Mouse (Mus musculus): ENCODE results near the gene Kcna4. TPM values are rescaled to one million over a fixed set of nuclear protein-coding genes. Genes with fewer than 3 reads are reported as not detected.

Gene Kcna4
- not detected in 2 replicates for total RNA-seq (2015; ENCODE audit: low replicate concordance)
- total RNA-seq (2017; ENCODE audit: low replicate concordance), result 4.5 TPM in 1 of 2 replicates, not detected in the other

DNA sequence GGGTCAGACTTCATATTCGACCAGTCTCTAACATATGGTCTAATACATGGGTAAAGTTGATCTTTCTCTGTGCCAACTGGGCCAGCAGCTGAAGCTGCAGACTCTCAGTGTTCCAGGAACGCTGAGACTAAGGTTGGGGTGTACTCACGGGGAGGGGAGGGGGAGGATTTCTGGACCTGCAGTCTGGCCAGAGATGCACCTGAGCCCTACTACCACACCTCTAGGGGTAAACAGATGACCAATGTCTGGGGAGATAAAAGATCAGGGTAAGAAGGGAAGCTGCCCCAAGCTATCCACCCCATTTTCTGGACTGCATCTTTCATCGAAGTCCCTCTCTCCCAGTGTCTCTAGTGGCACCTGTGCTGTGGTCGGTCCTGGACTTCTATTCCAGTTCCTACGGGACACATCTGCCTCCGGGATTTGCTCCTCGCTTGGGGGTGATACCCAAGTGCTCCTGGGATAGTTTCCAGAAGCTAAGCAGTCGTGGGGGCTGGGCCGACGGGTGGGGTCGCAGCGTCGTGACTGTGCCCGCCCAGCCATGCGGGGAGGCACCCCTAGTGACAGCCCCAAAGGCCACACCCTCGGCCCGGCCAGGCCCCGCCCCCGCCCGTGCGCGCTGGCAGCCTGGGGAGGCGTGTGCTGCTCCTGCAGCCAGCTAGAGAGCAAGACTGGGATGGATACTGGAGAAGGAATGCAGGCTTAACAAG lies at the start of gene Kcna4:
Kcna4 (plus strand) TSS at position 650 of the 707 bp plus-strand sequence.
- ATAC-seq (replicated peaks; ENCODE audit: low FRiP score, poor library complexity, severe bottlenecking), result no peak

DNA sequence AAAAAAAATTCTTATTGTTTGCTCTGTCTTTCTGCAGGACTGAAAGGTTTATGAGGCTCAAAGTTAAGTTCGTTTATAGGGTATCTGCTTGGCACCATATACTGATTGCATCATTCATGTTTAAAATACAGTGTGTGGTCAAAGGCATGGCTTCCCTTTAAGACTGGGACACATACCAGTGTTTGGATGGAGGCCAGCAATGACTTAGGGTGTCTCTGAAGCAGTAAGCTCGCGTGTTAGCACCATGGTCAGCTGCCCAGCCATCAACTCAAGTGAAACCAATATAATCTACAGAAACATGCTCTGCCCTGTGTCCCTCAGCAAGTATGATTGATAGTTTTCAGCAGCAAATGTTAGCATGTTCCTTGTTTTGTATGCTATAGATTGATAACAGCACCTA lies 32.3 kb upstream of the Kcna4 start:
- no peak for ATAC-seq (replicated peaks; ENCODE audit: low FRiP score, poor library complexity, severe bottlenecking)

DNA sequence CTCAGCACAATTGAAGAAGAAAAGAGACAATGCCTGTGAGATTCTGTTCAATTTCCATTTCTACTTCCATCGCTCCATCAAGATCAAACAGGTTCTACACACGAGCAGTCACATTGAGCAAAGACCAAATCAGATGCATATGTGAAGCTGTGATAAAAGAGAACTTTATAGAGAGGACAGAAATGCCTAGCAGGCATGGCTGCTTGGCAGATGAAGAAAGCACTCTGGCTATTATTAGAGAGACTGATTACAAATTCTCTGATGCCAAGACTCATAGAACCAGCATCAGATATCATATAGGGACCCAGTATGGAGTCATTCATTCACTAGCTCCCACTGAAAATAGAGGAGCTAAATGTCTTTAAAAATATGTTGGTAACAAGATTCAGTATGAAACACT lies 24.2 kb upstream of the Kcna4 start:
- no peak for ATAC-seq (replicated peaks; ENCODE audit: low FRiP score, poor library complexity, severe bottlenecking)

DNA sequence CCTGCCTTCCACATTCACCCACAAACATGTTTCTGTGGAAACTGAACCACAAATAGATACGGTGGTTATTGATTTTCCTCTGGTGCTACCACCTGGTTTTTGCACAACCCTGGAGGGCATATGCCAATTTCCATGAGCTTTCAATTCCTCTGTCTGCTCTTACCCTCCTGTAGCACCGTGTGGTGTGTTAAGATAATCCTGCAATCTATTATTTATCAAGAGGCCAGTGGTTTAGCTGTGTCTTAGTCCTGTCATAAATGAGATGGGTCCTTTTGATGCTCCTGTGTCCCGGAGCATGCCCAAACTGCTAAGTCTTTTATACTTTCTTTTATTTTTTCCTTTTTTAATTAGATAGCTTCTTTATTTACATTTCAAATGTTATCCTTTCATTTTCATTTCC lies 20.4 kb upstream of the Kcna4 start:
- no peak for ATAC-seq (replicated peaks; ENCODE audit: low FRiP score, poor library complexity, severe bottlenecking)

DNA sequence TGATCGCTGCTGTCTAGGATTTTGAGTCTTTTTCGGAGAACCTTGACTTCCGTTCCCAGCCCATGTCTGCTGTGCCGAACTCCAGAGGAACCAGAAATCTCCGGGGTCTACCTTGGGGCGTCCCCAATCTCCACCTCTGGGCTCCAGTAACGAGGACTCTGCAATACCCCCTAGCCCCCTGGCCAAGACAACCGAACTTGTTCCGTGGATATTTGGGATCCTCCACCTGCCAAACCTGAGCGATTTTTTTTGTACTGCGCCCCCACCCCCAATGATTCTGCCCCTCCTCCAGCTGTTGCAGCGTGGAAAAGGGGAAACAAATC lies 219 bp downstream of the Kcna4 start:
- no peak for ATAC-seq (replicated peaks; ENCODE audit: low FRiP score, poor library complexity, severe bottlenecking)

DNA sequence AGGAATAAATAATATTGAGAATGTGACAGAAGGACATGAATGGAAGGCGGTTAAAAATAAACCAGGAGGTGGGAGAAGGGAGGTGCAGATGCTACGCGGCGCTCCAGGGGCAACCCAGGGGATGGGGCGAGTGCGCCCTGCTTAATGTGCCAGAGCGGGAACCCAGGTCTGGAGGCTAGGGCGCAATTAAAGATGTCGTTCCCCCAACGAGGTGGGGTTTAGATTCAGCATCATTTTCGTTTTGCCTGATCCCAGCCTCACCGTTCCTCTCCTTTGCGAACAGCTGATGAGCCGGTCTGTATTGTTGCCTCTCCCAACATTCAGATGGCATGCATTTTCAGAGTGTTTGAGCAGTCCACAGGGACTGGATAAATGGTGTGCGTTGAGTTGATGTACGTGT lies 703 bp downstream of the Kcna4 start:
- no peak for ATAC-seq (replicated peaks; ENCODE audit: low FRiP score, poor library complexity, severe bottlenecking)

DNA sequence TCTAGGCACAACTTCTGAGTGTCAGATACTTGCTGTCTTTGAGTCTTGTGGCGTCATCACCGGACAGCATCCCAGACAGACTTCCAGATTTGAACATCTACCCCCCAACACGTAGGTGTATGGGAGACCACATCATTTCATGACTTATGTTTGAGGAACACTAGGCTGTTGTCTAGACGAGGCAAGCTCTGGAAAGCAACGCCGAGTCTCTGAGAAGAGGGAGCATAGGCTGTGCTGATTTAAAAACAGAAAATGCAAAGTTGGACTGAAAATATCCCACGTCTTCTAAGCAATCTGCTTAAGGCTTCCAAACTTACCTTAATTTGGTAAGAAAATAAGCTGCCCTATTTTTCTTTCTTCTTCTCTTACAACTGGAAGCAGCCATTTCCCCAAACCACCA lies 4.1 kb downstream of the Kcna4 start:
- ATAC-seq (replicated peaks; ENCODE audit: low FRiP score, poor library complexity, severe bottlenecking), result no peak

DNA sequence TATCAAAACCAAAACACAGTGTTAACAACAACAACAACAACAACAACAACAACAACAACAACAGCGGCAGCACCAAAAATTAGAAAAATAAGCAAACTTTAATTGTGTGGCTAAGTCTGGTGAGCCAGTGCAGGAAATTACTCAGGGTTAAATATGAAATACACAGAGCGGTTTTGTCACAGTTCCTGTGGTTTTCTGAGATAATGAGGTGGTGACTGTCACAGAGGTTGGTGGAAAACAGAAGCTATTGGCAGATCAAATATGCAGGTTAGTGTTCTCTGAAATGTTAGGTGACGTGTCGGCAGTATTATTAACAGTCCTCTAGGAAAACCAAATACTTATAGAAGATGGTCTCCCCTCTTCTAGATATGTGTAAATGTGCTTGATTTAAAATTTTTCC lies 11.4 kb downstream of the Kcna4 start:
- ATAC-seq (replicated peaks; ENCODE audit: low FRiP score, poor library complexity, severe bottlenecking), result no peak

DNA sequence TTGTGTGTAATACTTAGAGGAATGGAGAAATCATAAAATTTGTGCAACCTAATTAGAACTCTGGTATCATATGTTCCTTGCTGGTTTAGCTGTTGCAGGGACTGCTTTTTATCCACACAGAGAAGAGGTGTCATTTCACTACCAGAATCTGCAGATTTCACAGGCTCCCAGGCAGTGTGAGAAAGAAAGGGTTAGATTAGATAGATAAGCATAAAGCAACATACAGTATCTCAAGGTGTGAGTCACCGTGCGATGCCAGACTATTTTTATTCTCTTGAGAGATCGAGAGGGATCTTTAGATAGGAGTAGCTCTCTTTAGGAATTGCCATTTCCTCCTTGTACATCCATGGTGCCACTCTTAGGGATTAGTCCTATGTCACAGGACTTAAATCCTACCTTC lies 14.3 kb downstream of the Kcna4 start:
- no peak for ATAC-seq (replicated peaks; ENCODE audit: low FRiP score, poor library complexity, severe bottlenecking)

DNA sequence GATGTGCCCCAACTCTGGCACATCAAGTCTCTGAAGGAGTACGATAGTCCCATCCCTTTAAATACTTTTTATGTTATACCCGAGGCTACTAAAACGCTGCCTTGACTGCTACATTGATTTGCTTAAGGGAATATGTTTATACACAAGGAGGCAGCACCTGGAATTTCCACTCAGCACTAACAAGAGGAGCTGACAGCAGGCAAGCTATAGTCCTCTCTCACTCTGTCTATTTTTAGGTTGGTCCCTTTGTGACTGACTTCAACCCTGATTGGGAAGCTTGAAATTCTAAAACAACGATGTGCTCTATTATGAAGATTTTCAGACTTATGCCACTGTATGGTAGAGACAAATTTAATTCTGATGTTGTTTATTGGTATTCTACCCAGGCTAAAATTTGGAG lies 15.6 kb downstream of the Kcna4 start:
- ATAC-seq (replicated peaks; ENCODE audit: low FRiP score, poor library complexity, severe bottlenecking), result no peak

DNA sequence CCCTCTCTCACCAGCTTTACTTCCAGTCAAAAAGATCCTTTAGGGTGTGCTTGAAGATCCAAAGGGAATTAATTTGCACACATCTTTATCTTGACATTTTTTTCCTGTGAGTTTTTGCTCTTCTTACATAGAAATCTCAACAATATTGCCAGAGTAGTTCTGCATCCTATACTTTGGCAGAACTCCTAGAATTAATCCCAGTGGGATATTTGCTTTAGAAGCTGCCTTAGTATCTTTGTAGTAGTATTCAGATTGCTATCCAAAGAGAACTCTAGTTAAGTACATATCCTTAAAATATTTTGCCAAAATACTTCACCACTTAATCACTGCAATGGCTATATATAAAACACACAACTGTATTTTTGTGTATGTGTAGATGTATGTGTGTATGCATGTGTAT lies 28.2 kb downstream of the Kcna4 start:
- no peak for ATAC-seq (replicated peaks; ENCODE audit: low FRiP score, poor library complexity, severe bottlenecking)

DNA sequence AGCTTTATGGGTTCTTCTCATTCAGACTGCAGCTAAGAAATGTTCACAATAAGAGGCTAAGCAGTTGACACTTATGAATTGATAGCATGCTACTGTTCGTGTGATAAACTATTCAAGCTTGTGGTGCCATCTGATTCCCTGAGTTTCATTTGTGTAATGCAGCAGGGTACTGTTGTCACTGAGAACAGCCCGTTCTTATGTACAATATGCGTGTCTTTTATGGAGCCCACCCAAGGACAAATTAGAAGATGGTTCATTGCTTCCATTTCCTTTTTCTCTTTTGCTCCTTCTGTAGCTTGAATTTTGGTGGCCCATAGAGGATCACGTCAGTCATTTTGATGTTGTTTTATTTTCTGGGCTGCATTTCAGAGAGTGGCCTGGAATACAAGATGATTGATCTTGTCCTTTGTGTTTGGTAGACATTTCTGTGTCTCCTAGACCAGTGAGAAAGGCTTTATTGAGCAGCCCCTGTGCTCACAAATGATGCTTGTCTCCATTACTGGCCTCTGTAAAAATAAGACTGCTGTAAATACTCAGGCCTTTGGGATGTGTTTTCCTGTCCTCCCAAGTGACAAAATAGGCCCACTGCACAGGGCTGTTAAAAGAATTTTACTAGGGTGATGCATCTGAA lies 31.3 kb downstream of the Kcna4 start:
- ATAC-seq (replicated peaks; ENCODE audit: low FRiP score, poor library complexity, severe bottlenecking), result no peak

DNA sequence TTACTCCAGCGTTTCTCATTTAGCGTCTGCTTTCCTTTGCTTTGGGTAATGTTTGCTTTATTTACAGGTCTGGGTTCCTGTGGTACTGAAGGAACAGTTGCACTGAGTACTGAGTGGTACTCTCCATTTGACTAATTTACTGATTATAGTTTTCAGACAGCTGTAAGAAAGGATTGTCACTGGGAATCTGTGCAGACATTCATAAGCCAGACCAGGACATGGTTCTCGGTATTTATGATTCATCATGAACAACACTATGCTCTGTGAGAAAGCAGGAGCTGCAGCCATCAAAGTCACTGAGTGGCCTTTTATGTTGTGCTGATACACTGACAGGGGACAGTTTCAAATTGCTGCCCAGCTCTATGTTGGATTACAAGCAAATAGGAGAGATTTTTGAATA lies 33.7 kb downstream of the Kcna4 start:
- no peak for ATAC-seq (replicated peaks; ENCODE audit: low FRiP score, poor library complexity, severe bottlenecking)

DNA sequence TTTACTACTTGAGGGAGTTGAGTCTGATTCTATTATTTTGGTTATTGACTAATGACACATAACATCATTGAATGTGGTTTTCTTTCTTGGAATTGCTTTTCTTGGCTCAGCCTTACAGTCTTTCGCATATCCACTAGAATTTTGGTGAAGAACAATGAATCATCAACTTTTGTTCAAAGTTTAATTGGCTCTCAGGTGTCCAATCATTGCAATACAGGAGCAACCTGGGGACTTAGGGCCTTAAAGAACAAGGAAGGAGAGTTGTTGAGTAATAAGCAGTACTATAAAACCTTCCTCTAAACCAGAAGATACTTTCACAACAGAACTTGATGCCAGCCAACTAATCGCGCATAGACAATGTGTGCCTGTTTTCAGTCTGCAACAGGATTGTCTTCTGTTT lies 36.8 kb downstream of the Kcna4 start:
- ATAC-seq (replicated peaks; ENCODE audit: low FRiP score, poor library complexity, severe bottlenecking), result no peak

DNA sequence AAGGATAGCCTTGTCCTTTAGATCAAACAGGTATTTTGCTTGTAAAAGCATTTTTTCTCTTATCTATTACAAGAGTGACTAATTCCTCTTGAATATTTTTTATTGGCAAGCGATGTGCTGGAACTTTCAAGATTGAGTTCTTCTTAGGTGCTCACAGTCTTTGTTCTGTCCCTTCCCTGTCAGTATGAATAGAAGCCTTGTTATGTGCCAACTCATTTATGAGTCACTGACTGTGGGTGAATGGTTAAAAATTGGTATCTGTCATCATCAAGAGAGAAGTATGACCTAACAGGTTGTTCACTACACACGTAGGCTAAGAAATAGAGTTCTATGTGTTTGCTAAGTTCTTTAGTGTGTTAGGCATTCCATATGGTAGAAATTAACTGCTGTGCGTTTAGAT lies 50.9 kb downstream of the Kcna4 start:
- no peak for ATAC-seq (replicated peaks; ENCODE audit: low FRiP score, poor library complexity, severe bottlenecking)

DNA sequence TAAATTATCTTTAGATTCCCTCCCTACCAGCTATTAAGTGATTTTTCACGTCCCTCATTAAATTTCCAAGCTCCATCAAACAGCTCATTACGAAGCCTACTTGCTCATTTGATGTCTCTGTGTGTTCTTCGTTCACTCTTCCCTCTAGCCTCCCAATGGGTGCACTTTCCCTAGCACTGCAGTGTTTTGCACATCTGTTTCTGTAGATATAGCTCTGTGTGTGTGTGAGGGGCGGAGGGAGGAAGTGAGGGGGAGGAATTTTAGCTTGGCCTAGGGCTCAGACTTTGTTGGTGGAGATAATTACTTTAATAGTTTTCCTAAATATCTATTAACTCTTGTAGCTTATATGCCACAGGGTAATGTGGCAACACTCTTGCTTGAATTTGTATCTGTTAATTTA lies 54.4 kb downstream of the Kcna4 start:
- no peak for ATAC-seq (replicated peaks; ENCODE audit: low FRiP score, poor library complexity, severe bottlenecking)

DNA sequence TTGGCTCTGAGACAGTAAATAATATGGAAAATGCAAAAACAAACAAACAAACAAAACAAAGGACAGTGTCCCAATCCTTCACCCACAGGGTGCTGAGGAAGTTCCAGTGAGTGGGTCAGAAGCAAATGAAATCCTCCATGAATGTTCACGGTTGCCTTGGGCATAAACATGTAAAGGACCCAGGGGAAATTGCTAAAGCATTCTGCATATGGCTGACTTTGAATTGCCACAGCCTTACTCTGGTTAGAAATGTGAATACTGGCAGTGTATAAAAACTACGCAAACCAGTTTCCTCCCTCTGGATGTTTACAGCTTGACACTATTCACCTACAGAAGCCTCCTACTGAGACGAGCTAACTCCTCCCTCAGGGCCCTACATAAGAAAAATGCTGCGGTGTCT lies 54.9 kb downstream of the Kcna4 start:
- no peak for ATAC-seq (replicated peaks; ENCODE audit: low FRiP score, poor library complexity, severe bottlenecking)

Other genes starting within 250 kb of the Kcna4 start
- gene Fshb, start 231.0 kb upstream of the Kcna4 start, total RNA-seq (2015; ENCODE audit: low replicate concordance), result not detected in 2 replicates
- not detected in 2 replicates for gene Fshb, start 231.0 kb upstream of the Kcna4 start, total RNA-seq (2017; ENCODE audit: low replicate concordance)